ENCODE assay signal across 17 mouse cellular contexts in genomic region chr9:86651254-86651653, GRCm38 (mm10). TPM values are rescaled to one million over a fixed set of nuclear protein-coding genes. Genes with fewer than 3 reads are reported as not detected.
A peak's percentile ranks its signal among the peaks of the same experiment; 100 is the strongest.
DNase-seq lines count a peak whose midpoint lies in the region; ATAC-seq and TF ChIP-seq lines count a peak whose summit lies in the region.
"Had no signal": no experiment of that assay in that cellular context is flagged by ENCODE, and none has a peak within 500 bp of the region (broad histone marks: within the 10 kb centered on the region; RNA-seq: fewer than 3 reads in every experiment).

No protein-coding gene starts in this region.

- no peaks in the 10 kb centered on the region for H3K4me1 ChIP-seq in hindbrain, embryonic 11.5 days (replicated peaks; ENCODE audit: control insufficient read depth, insufficient read depth, low read length)
- no peaks in the 10 kb centered on the region for H3K4me1 ChIP-seq in hindbrain, postnatal 0 days (ENCODE audit: insufficient read depth, low read length)
- no peaks in the 10 kb centered on the region for H3K4me1 ChIP-seq in midbrain, embryonic 11.5 days (ENCODE audit: control insufficient read depth, insufficient read depth, low read length)
- H3K4me1 ChIP-seq in midbrain, embryonic 10.5 days = no peaks in the 10 kb centered on the region
- peaks cover 7% of the 10 kb centered on the region; the same call in 1 of the 2 replicates for H3K4me1 ChIP-seq in neural tube, embryonic 13.5 days (replicated peaks)
- no peaks in the 10 kb centered on the region for H3K4me1 ChIP-seq in neural tube, embryonic 15.5 days
- H3K4me1 ChIP-seq in liver, embryonic 12.5 days = no peaks in the 10 kb centered on the region
- H3K4me1 ChIP-seq: embryonic facial prominence, embryonic 12.5 days had no signal

- ATAC-seq in hindbrain, embryonic 11.5 days (ENCODE audit: low FRiP score) = peak; percentile 71
- ATAC-seq in hindbrain, postnatal 0 days = no peak
- peak; percentile 73 for ATAC-seq in midbrain, embryonic 11.5 days (ENCODE audit: low FRiP score)
- peak; percentile 40; the same call in 1 of the 2 replicates for ATAC-seq in neural tube, embryonic 13.5 days (ENCODE audit: low read depth)
- no peak for ATAC-seq in neural tube, embryonic 15.5 days (ENCODE audit: low FRiP score)
- ATAC-seq in liver, embryonic 12.5 days = no peak
- ATAC-seq: forebrain, embryonic 15.5 days had no signal

- no peak overlapping the region for H3K9ac ChIP-seq in hindbrain, embryonic 11.5 days (ENCODE audit: low read depth, low read length)
- no peak overlapping the region for H3K9ac ChIP-seq in hindbrain, postnatal 0 days (replicated peaks; ENCODE audit: low read length)
- no peak overlapping the region for H3K9ac ChIP-seq in midbrain, embryonic 11.5 days (ENCODE audit: low read length)
- no peak overlapping the region for H3K9ac ChIP-seq in neural tube, embryonic 13.5 days
- no peak overlapping the region for H3K9ac ChIP-seq in neural tube, embryonic 15.5 days (replicated peaks)
- H3K9ac ChIP-seq in liver, embryonic 12.5 days = no peak overlapping the region
- H3K9ac ChIP-seq: embryonic facial prominence, embryonic 12.5 days; forebrain, embryonic 15.5 days; heart, embryonic 13.5 days had no signal

- no peak overlapping the region for H3K4me3 ChIP-seq in hindbrain, embryonic 11.5 days (ENCODE audit: low read depth, low read length)
- H3K4me3 ChIP-seq in hindbrain, postnatal 0 days (ENCODE audit: low read length) = no peak overlapping the region
- H3K4me3 ChIP-seq in midbrain, embryonic 11.5 days (ENCODE audit: low read depth, low read length) = no peak overlapping the region
- H3K4me3 ChIP-seq in midbrain, embryonic 10.5 days = no peak overlapping the region
- no peak overlapping the region for H3K4me3 ChIP-seq in neural tube, embryonic 13.5 days
- H3K4me3 ChIP-seq in neural tube, embryonic 15.5 days (replicated peaks) = no peak overlapping the region
- H3K4me3 ChIP-seq in liver, embryonic 12.5 days = no peak overlapping the region
- H3K4me3 ChIP-seq: embryonic facial prominence, embryonic 12.5 days; forebrain, embryonic 15.5 days; heart, embryonic 13.5 days had no signal

- no peaks in the 10 kb centered on the region for H3K27me3 ChIP-seq in hindbrain, embryonic 11.5 days (ENCODE audit: control insufficient read depth, insufficient read depth, low read length)
- no peaks in the 10 kb centered on the region for H3K27me3 ChIP-seq in hindbrain, postnatal 0 days (ENCODE audit: insufficient read depth, low read length)
- no peaks in the 10 kb centered on the region for H3K27me3 ChIP-seq in midbrain, embryonic 11.5 days (ENCODE audit: control insufficient read depth, insufficient read depth, low read length)
- H3K27me3 ChIP-seq in midbrain, embryonic 10.5 days (ENCODE audit: low read depth, poor library complexity, severe bottlenecking) = no peaks in the 10 kb centered on the region
- no peaks in the 10 kb centered on the region for H3K27me3 ChIP-seq in neural tube, embryonic 13.5 days
- no peaks in the 10 kb centered on the region for H3K27me3 ChIP-seq in neural tube, embryonic 15.5 days (replicated peaks)
- H3K27me3 ChIP-seq in liver, embryonic 12.5 days (replicated peaks) = no peaks in the 10 kb centered on the region
- H3K27me3 ChIP-seq: embryonic facial prominence, embryonic 12.5 days; forebrain, embryonic 15.5 days; heart, embryonic 13.5 days had no signal

- H3K36me3 ChIP-seq in hindbrain, embryonic 11.5 days (ENCODE audit: control insufficient read depth, insufficient read depth, low read length) = no peaks in the 10 kb centered on the region
- no peaks in the 10 kb centered on the region for H3K36me3 ChIP-seq in hindbrain, postnatal 0 days (ENCODE audit: insufficient read depth, low read length)
- no peaks in the 10 kb centered on the region for H3K36me3 ChIP-seq in midbrain, embryonic 11.5 days (ENCODE audit: control insufficient read depth, insufficient read depth, low read length)
- H3K36me3 ChIP-seq in midbrain, embryonic 10.5 days = no peaks in the 10 kb centered on the region
- H3K36me3 ChIP-seq in neural tube, embryonic 13.5 days = no peaks in the 10 kb centered on the region
- H3K36me3 ChIP-seq in neural tube, embryonic 15.5 days = no peaks in the 10 kb centered on the region
- no peaks in the 10 kb centered on the region for H3K36me3 ChIP-seq in liver, embryonic 12.5 days
- H3K36me3 ChIP-seq: embryonic facial prominence, embryonic 12.5 days; forebrain, embryonic 15.5 days had no signal

- no peaks in the 10 kb centered on the region for H3K9me3 ChIP-seq in hindbrain, embryonic 11.5 days (ENCODE audit: control insufficient read depth, low read length)
- no peaks in the 10 kb centered on the region for H3K9me3 ChIP-seq in hindbrain, postnatal 0 days (ENCODE audit: low read length)
- no peaks in the 10 kb centered on the region for H3K9me3 ChIP-seq in midbrain, embryonic 11.5 days (ENCODE audit: control insufficient read depth, low read length)
- no peaks in the 10 kb centered on the region for H3K9me3 ChIP-seq in midbrain, embryonic 10.5 days (replicated peaks)
- H3K9me3 ChIP-seq in neural tube, embryonic 13.5 days = no peaks in the 10 kb centered on the region
- H3K9me3 ChIP-seq in neural tube, embryonic 15.5 days (replicated peaks) = no peaks in the 10 kb centered on the region
- H3K9me3 ChIP-seq in liver, embryonic 12.5 days (replicated peaks) = no peaks in the 10 kb centered on the region
- H3K9me3 ChIP-seq: embryonic facial prominence, embryonic 12.5 days; forebrain, embryonic 15.5 days; heart, embryonic 13.5 days had no signal

- no peak for TF ChIP-seq CTCF in hindbrain, postnatal 0 days (IDR thresholded peaks at IDR 0.05; ENCODE audit: low read depth)

- WGBS in hindbrain, embryonic 11.5 days = 71% methylated on average over 3 of the region's 3 CpGs
- WGBS in hindbrain, postnatal 0 days = 65% methylated on average over 3 of the region's 3 CpGs
- 81% methylated on average over 3 of the region's 3 CpGs for WGBS in midbrain, embryonic 11.5 days
- 82% methylated on average over 3 of the region's 3 CpGs for WGBS in midbrain, embryonic 10.5 days
- WGBS in neural tube, embryonic 13.5 days = 40% methylated on average over 3 of the region's 3 CpGs
- 38% methylated on average over 3 of the region's 3 CpGs for WGBS in neural tube, embryonic 15.5 days
- 73% methylated on average over 3 of the region's 3 CpGs for WGBS in liver, embryonic 12.5 days (ENCODE audit: insufficient replicate concordance)

- DNase-seq in hindbrain, embryonic 11.5 days (ENCODE audit: low spot score) = no peak
- DNase-seq in hindbrain, postnatal 0 days (ENCODE audit: low spot score) = no peak
- no peak for DNase-seq in midbrain, embryonic 11.5 days (ENCODE audit: low spot score, missing footprints)
- no peak for DNase-seq in midbrain, embryonic 10.5 days (ENCODE audit: low spot score)
- DNase-seq in layer of hippocampus, postnatal 25 days (ENCODE audit: extremely low spot score in 1 of 2, low spot score in 1 of 2) = no peak
- DNase-seq: adrenal gland, postnatal 10 days; cerebellum, adult 11-12 months; cerebellum, adult 9-10 months; cerebellum, postnatal 25 days; gastrocnemius, postnatal 14 days; heart, postnatal 36 days had no signal

- no peak overlapping the region for H3K4me2 ChIP-seq in hindbrain, embryonic 11.5 days (replicated peaks; ENCODE audit: low read depth, low read length)
- H3K4me2 ChIP-seq in hindbrain, postnatal 0 days (ENCODE audit: low read depth, low read length) = no peak overlapping the region
- no peak overlapping the region for H3K4me2 ChIP-seq in midbrain, embryonic 11.5 days
- no peak overlapping the region for H3K4me2 ChIP-seq in neural tube, embryonic 13.5 days
- H3K4me2 ChIP-seq in neural tube, embryonic 15.5 days = no peak overlapping the region
- no peak overlapping the region for H3K4me2 ChIP-seq in liver, embryonic 12.5 days
- H3K4me2 ChIP-seq: embryonic facial prominence, embryonic 12.5 days; forebrain, embryonic 15.5 days; heart, embryonic 13.5 days had no signal

- no peak overlapping the region for H3K27ac ChIP-seq in hindbrain, embryonic 11.5 days (ENCODE audit: low read depth, low read length)
- no peak overlapping the region for H3K27ac ChIP-seq in hindbrain, postnatal 0 days
- no peak overlapping the region for H3K27ac ChIP-seq in midbrain, embryonic 11.5 days (ENCODE audit: low read depth, low read length)
- no peak overlapping the region for H3K27ac ChIP-seq in midbrain, embryonic 10.5 days (replicated peaks)
- H3K27ac ChIP-seq in neural tube, embryonic 13.5 days (replicated peaks) = no peak overlapping the region
- H3K27ac ChIP-seq in neural tube, embryonic 15.5 days (replicated peaks) = no peak overlapping the region
- no peak overlapping the region for H3K27ac ChIP-seq in liver, embryonic 12.5 days
- H3K27ac ChIP-seq: embryonic facial prominence, embryonic 12.5 days; forebrain, embryonic 15.5 days; heart, embryonic 13.5 days had no signal

RNA-seq across cellular contexts. Expression of gene Me1, which starts 44.5 kb away (rescaled TPM):
- polyA plus RNA-seq in hindbrain, embryonic 11.5 days (2014; fragmentation: Nextera tagmentation; extraction: Ambion mirVana) = 13.2 and 17.9 TPM in 2 replicates
- total RNA-seq in hindbrain, postnatal 0 days (2014; rRNA removed) = 37.2 and 37.5 TPM in 2 replicates
- 75.0 and 76.5 TPM in 2 replicates for polyA plus RNA-seq in hindbrain, postnatal 0 days (2015; fragmentation: Nextera tagmentation; extraction: Ambion mirVana)
- polyA plus RNA-seq in midbrain, embryonic 11.5 days (2014; fragmentation: Nextera tagmentation; extraction: Ambion mirVana) = 14.3 and 16.1 TPM in 2 replicates
- polyA plus RNA-seq in midbrain, embryonic 10.5 days (2016; fragmentation: Nextera tagmentation; extraction: Ambion mirVana) = 9.9 and 10.9 TPM in 2 replicates
- 36.8 and 38.3 TPM in 2 replicates for polyA plus RNA-seq in neural tube, embryonic 13.5 days (2015; fragmentation: Nextera tagmentation; extraction: Ambion mirVana)
- polyA plus RNA-seq in neural tube, embryonic 15.5 days (2015; fragmentation: Nextera tagmentation; extraction: Ambion mirVana) = 47.1 and 54.1 TPM in 2 replicates
- 4.5 and 5.2 TPM in 2 replicates for polyA plus RNA-seq in liver, embryonic 12.5 days (2016; fragmentation: Nextera tagmentation; extraction: Ambion mirVana)
- total RNA-seq in layer of hippocampus, postnatal 25 days (2021) = 10 to 100 TPM; 65.7 to 68.1 TPM

Comparison
In these comparisons a context has a peak if more than half of its experiments do, and no peak if none do; other contexts are left out.
1. ATAC-seq: peak in hindbrain, embryonic 11.5 days (single experiment), midbrain, embryonic 11.5 days (single experiment) and neural tube, embryonic 13.5 days (single experiment); none in hindbrain, postnatal 0 days (single experiment), neural tube, embryonic 15.5 days (single experiment) and liver, embryonic 12.5 days (single experiment).